Mouse (Mus musculus) embryonic facial prominence, embryonic 14.5 days (tissue): ENCODE data around the gene Emp1. TPM values are rescaled to one million over a fixed set of nuclear protein-coding genes. Genes with fewer than 3 reads are reported as not detected.

Source experiments
- ATAC-seq: fragments of 200-750 bp; cut with Nextera tagmentation; 2 replicates; pipeline ENCODE4 v1.8.0; 2017; ENCODE audit warnings: low read depth, moderate number of reproducible peaks, moderate TSS enrichment
- DNase-seq: peaks from one replicate; pipeline ENCODE4 v3.0.0-alpha.2; 2015; ENCODE audit warnings: low spot score
- H3K27ac ChIP-seq: fragments of 300-500 bp; sonication (generic); replicated peaks from 2 replicates; pipeline ENCODE4 v1.5.1; 2014; ENCODE audit warnings: low read depth, mild to moderate bottlenecking, low read length, moderate library complexity
- H3K27me3 ChIP-seq: fragments of 300-500 bp; sonication (generic); replicated peaks from 2 replicates; pipeline ENCODE4 v1.6.1; 2014; ENCODE audit warnings: low read length; ENCODE audit not compliant: control insufficient read depth, insufficient read depth
- H3K36me3 ChIP-seq: fragments of 300-500 bp; sonication (generic); 2 replicates; pipeline ENCODE4 v1.6.1; 2014; ENCODE audit warnings: low read length, mixed read lengths; ENCODE audit not compliant: control insufficient read depth, insufficient read depth
- H3K4me1 ChIP-seq: fragments of 300-500 bp; sonication (generic); 2 replicates; pipeline ENCODE4 v1.6.1; 2014; ENCODE audit warnings: antibody characterized with exemption, low read length; ENCODE audit not compliant: control insufficient read depth, insufficient read depth
- H3K4me2 ChIP-seq: fragments of 300-500 bp; sonication (generic); 2 replicates; pipeline ENCODE4 v1.6.1; 2014; ENCODE audit warnings: low read depth, mild to moderate bottlenecking, low read length, moderate library complexity, mixed read lengths
- H3K4me3 ChIP-seq: fragments of 300-500 bp; sonication (generic); 2 replicates; pipeline ENCODE4 v1.5.1; 2014; ENCODE audit warnings: low read depth, mild to moderate bottlenecking, low read length
- H3K9ac ChIP-seq: fragments of 300-500 bp; sonication (generic); 2 replicates; pipeline ENCODE4 v1.6.1; 2014; ENCODE audit warnings: low read depth, mild to moderate bottlenecking, low read length, moderate library complexity, mixed read lengths
- H3K9me3 ChIP-seq: fragments of 300-500 bp; sonication (generic); 2 replicates; pipeline ENCODE4 v1.6.1; 2016; ENCODE audit warnings: low read length; ENCODE audit not compliant: control insufficient read depth
- WGBS: fragments of 180-500 bp; shearing (Covaris S2); extraction: QIAGEN DNeasy Blood & Tissue Kit; methylation state at CpG from one replicate; pipeline ENCODE4 v1.1.7; 2014; 5-methylcytosine and 5-hydroxymethylcytosine counted together
- polyA plus RNA-seq: library from polyadenylated mRNA; unstranded; fragments of >200 nt; fragmentation: Nextera tagmentation; extraction: Ambion mirVana; gene quantifications from 2 replicates; pipeline ENCODE4 v1.2.1, GENCODE M21; 2014

The Emp1 gene
- polyA plus RNA-seq, 1 experiment from 2014 or later: 70.8 TPM

- ATAC-seq (no peak), DNase-seq (no peak)
- 66% methylated on average over 8 of the region's 8 CpGs for WGBS
- Histone ChIP-seq H3K9ac (no peak overlapping the region), H3K27ac (no peak overlapping the region), H3K36me3 (peaks cover 29% of the 10 kb centered on the region), H3K4me3 (no peak overlapping the region), H3K4me2 (no peak overlapping the region), H3K4me1 (no peaks in the 10 kb centered on the region), H3K9me3 (peaks cover 6% of the 10 kb centered on the region; the same call in 1 of the 2 replicates), H3K27me3 (no peaks in the 10 kb centered on the region)
These were observed 23.6 kb downstream of the Emp1 start for GRCm38 (mm10) chr6:135385738-135386459.

- ATAC-seq (no peak), DNase-seq (no peak)
- H3K27ac ChIP-seq: no peak overlapping the region
- peaks cover 12% of the 10 kb centered on the region for H3K36me3 ChIP-seq
- peaks cover 3% of the 10 kb centered on the region; the same call in 1 of the 2 replicates for H3K9me3 ChIP-seq
- no peak overlapping the region for H3K4me3 ChIP-seq
- no peak overlapping the region for H3K9ac ChIP-seq
- H3K27me3 ChIP-seq: no peaks in the 10 kb centered on the region
- H3K4me2 ChIP-seq: no peak overlapping the region
- WGBS: 85% methylated on average over 1 of the region's 1 CpGs
- H3K4me1 ChIP-seq: no peaks in the 10 kb centered on the region
These were observed 25.3 kb downstream of the Emp1 start for GRCm38 (mm10) chr6:135387653-135388052.

- ATAC-seq (no peak), DNase-seq (peak; percentile 21)
- WGBS: 70% methylated on average over 8 of the region's 8 CpGs
- no peak overlapping the region for H3K4me3 ChIP-seq
- H3K36me3 ChIP-seq: peaks cover 3% of the 10 kb centered on the region
- no peak overlapping the region for H3K4me2 ChIP-seq
- H3K4me1 ChIP-seq: 0 out of 2 replicates have a peak, but pooled peaks cover 4% of the 10 kb centered on the region
- no peaks in the 10 kb centered on the region for H3K27me3 ChIP-seq
- no peak overlapping the region for H3K9ac ChIP-seq
- H3K9me3 ChIP-seq: no peaks in the 10 kb centered on the region
- no peak overlapping the region for H3K27ac ChIP-seq
These were observed 26.4 kb downstream of the Emp1 start for GRCm38 (mm10) chr6:135388711-135389110.

GRCm38 (mm10) chr6:135390398-135390797 lies 28.1 kb downstream of the Emp1 start:
- Histone ChIP-seq H3K9me3 (no peaks in the 10 kb centered on the region), H3K4me1 (0 out of 2 replicates have a peak, but pooled peaks cover 4% of the 10 kb centered on the region), H3K36me3 (no peaks in the 10 kb centered on the region), H3K9ac (no peak overlapping the region), H3K4me2 (no peak overlapping the region), H3K27me3 (no peaks in the 10 kb centered on the region), H3K27ac (no peak overlapping the region), H3K4me3 (no peak overlapping the region)
- WGBS: 53% methylated on average over 3 of the region's 3 CpGs
- no peak for ATAC-seq
- no peak for DNase-seq

- Histone ChIP-seq H3K4me2 (no peak overlapping the region), H3K36me3 (no peaks in the 10 kb centered on the region), H3K4me1 (peaks cover 9% of the 10 kb centered on the region; the same call in 1 of the 2 replicates), H3K27me3 (no peaks in the 10 kb centered on the region), H3K4me3 (no peak overlapping the region), H3K9me3 (no peaks in the 10 kb centered on the region), H3K9ac (no peak overlapping the region), H3K27ac (no peak overlapping the region)
- DNase-seq (no peak), ATAC-seq (no peak)
- 63% methylated on average over 8 of the region's 8 CpGs for WGBS
These were observed 33.0 kb downstream of the Emp1 start for GRCm38 (mm10) chr6:135395375-135395774.

GRCm38 (mm10) chr6:135397089-135397488 lies 34.7 kb downstream of the Emp1 start:
- H3K9ac ChIP-seq: no peak overlapping the region
- no peaks in the 10 kb centered on the region for H3K36me3 ChIP-seq
- H3K27me3 ChIP-seq: no peaks in the 10 kb centered on the region
- DNase-seq (no peak), ATAC-seq (no peak)
- no peak overlapping the region for H3K4me3 ChIP-seq
- no peaks in the 10 kb centered on the region for H3K9me3 ChIP-seq
- WGBS: 88% methylated on average over 4 of the region's 4 CpGs
- H3K27ac ChIP-seq: no peak overlapping the region
- no peak overlapping the region for H3K4me2 ChIP-seq
- H3K4me1 ChIP-seq: peaks cover 9% of the 10 kb centered on the region; the same call in 1 of the 2 replicates

- H3K9ac ChIP-seq: no peak overlapping the region
- no peak for ATAC-seq
- H3K4me1 ChIP-seq: peaks cover 9% of the 10 kb centered on the region; the same call in 1 of the 2 replicates
- H3K36me3 ChIP-seq: no peaks in the 10 kb centered on the region
- WGBS: 78% methylated on average over 8 of the region's 8 CpGs
- H3K9me3 ChIP-seq: no peaks in the 10 kb centered on the region
- H3K27me3 ChIP-seq: no peaks in the 10 kb centered on the region
- DNase-seq: no peak
- no peak overlapping the region for H3K4me2 ChIP-seq
- no peak overlapping the region for H3K4me3 ChIP-seq
- H3K27ac ChIP-seq: no peak overlapping the region
These were observed 35.4 kb downstream of the Emp1 start for GRCm38 (mm10) chr6:135397788-135398187.

- Histone ChIP-seq H3K4me2 (no peak overlapping the region), H3K27ac (no peak overlapping the region), H3K27me3 (no peaks in the 10 kb centered on the region), H3K4me1 (peaks cover 4% of the 10 kb centered on the region; the same call in 1 of the 2 replicates), H3K4me3 (no peak overlapping the region), H3K9me3 (no peaks in the 10 kb centered on the region), H3K36me3 (no peaks in the 10 kb centered on the region), H3K9ac (no peak overlapping the region)
- WGBS: 47% methylated on average over 5 of the region's 5 CpGs
- peak; percentile 38 for DNase-seq
- ATAC-seq: no peak
These were observed 36.5 kb downstream of the Emp1 start for GRCm38 (mm10) chr6:135398801-135399200.

- no peaks in the 10 kb centered on the region for H3K36me3 ChIP-seq
- WGBS: 29% methylated on average over 3 of the region's 3 CpGs
These were observed 38.0 kb downstream of the Emp1 start for GRCm38 (mm10) chr6:135400306-135400705.

More at GRCm38 (mm10) chr6:135400306-135400705, 38.0 kb downstream of the Emp1 start:
- no peaks in the 10 kb centered on the region for H3K27me3 ChIP-seq
- no peak overlapping the region for H3K27ac ChIP-seq
- DNase-seq (peak; percentile 67), ATAC-seq (no peak)
- H3K9me3 ChIP-seq: no peaks in the 10 kb centered on the region
- no peak overlapping the region for H3K4me2 ChIP-seq
- no peak overlapping the region for H3K4me3 ChIP-seq
- H3K9ac ChIP-seq: no peak overlapping the region
- peaks cover 4% of the 10 kb centered on the region; the same call in 1 of the 2 replicates for H3K4me1 ChIP-seq
